Mouse (Mus musculus): ENCODE measurements around the gene Tuba8.
A peak's percentile ranks its signal among the peaks of the same experiment; 100 is the strongest.

Gene Tuba8

GRCm38 (mm10) chr6:121210149-121210925 is at the start of gene Tuba8:
TSS of gene Tuba8 (plus strand) at chr6:121210696.
- DNase-seq = peak; percentile 66

DNA sequence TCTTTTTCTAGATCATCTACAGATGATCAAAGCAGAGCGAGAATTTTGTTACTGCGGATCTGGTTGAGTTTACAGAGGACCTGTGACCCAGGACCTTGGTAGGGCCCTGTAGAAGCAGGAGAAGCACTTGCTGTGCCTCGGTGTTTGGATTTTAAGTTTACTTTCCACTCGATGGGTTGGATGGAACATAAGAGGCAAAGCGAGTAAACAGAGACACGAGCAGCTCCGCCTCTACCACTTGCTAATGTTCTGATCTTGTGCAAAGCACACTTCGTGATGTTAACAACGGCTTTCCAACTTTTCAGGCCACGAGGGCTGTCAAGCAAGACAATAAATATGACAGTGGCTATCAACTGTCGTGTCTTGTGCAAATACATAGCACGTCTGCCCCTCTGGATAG is 47.9 kb upstream of the Tuba8 start:
- DNase-seq = peak; percentile 51

GRCm38 (mm10) chr6:121166098-121166552 is 44.4 kb upstream of the Tuba8 start:
- DNase-seq = no peak

DNA sequence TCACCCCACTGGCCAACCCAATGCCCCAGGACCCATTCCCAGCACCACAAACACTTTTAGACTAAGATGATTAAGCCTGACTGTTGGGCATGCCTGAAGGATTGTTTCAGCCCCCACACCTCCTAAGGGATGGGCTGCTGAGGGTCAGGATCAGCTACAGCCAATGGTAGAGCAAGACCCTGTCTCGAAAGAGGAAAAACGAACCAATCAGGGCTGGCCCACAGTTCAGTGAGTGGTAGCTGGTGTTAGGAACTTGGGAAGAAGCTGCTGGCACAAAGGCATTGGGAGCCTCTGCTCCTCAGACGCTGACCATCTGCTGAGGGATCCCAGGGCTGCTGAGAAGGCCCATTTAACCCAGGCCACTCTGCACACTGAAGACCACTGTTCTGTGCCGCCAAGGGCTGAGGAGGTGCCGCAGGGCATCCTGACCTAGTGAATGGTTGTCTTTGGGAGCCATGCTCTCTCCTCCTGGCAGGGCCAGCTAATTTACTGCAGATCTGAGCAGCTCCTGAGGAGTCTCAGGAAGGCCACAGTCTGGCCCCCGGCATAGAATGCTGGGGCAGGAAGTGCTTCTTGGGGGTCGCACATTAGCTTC is 43.0 kb upstream of the Tuba8 start:
- no peak for DNase-seq

DNA sequence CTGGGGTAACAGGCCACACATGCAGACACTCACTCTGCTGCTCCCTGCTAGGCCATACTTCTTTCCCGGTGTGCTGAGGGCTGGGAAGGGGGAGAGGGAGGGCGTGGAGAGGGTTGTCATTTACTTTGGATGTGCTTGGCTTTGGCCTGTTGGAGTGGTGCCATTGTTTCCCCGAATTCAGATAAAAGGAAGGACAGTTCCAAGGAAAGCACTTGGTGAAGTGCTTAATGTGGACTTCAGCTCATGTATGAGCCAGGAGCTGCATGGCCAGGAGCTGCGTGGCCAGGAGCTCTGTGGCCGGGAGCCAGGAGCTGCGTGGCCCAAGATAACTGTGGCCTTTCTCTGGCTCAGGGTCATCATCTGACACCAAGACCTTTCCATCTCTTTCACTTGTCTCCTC is 39.4 kb upstream of the Tuba8 start:
- peak; percentile 29 for DNase-seq

GRCm38 (mm10) chr6:121173471-121173870 is 37.0 kb upstream of the Tuba8 start:
- DNase-seq = no peak

GRCm38 (mm10) chr6:121174761-121175160 is 35.7 kb upstream of the Tuba8 start:
- DNase-seq = no peak

- no peak for DNase-seq
Measured at GRCm38 (mm10) chr6:121176011-121176730, 34.3 kb upstream of the Tuba8 start.

DNA sequence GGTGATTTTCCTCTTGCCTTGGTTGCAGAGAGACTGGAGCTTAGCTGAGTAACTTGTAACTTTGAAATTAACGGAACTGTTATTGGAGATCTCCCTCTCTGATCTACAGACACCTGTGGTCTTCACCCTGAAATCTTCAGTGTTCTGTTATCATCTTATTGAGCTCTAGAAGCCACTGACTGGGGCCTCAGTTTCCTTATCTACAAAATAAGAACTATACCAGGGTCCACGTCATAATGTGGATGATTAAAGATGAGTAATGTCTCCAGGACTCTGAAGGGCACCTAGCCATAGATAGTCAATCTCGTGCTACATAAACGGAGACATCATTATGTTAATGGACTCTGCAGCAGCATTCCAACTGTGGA is 33.8 kb upstream of the Tuba8 start:
- no peak for DNase-seq

DNA sequence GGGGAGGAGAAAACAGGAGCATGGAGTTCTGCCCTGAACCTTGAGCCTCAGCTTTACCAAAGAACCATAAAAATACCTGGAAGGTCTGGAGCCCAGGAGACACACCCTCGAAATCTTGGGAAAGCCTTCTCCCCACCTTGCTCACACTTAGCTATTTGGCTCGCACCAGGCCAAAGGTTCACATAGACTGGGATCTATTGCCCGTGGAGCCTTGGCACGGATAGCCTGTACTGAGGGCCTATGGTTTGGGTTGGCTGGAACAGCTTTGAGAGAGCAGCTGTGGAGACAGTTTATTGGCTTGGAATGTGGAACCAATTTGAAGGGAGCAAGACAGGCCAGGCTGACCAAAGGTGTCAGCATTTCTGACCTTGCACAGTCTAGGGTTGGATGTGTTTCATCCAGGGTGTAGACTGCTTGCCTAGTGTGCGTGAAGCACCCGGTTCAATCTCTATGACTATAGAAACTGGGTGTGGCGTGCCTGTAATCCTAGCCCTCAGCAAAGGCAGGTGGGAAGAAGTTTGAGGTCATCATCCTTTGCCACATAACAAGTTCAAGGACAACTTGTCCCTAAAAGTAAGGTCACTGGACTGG is 33.3 kb upstream of the Tuba8 start:
- no peak for DNase-seq

- DNase-seq = peak; percentile 74
Measured at GRCm38 (mm10) chr6:121178700-121179358, 31.7 kb upstream of the Tuba8 start.

DNA sequence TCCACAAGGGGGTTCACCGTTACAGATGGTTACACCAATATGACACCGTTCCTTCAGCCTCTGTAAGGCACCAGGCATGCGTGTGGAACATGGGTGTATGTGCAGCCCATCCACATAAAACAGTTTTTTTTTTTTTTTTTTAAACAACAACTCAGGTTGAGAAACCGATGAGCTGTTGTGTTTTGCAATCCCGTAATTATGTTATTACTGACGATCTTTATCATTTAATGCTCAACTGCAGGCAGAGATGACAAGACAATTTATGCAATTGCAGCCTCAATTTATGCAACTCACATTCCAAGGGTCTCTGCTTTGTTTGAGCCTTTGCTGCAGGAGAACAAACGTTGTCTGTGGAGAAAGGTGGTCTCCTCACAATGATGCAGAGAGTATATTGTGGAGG is 30.6 kb upstream of the Tuba8 start:
- no peak for DNase-seq

DNA sequence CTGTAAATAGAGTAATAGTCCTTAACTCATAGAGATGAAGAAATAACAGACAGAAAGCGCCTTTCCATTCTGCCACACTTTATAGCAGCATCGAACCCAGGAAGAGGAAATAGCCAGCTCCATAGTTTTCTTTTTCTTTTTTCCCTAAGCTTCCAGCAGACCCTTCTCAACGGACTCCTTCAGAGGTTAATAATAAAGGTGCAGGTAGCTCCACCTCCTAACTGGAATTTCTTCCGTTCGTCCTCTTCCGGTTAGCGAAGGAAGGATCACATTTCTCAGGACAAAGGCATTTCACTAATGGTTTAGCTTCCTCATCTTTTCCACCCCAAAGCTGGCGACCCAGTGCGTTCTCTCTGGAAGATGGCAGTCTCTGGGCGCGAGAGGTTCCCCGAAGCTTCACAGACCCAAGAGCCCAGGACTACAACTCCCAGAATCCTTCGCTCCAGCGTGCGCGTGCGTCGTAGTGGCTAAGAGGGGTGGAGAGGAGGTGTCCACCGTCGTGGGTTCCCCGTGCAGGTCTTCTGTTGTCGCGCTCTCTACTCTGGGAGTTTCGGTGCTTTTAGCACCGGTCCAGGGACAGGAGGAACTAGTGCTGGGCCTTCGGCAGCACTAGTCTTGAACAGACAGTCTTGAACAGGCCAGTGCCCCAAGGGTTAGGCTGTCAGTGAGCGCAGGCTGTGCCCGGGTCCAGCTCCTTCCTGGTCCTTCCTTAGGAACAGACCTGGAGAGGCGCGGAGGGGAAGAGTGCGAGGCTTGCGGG is 26.9 kb upstream of the Tuba8 start, which contains the start of gene Pex26:
Gene Pex26 (plus strand): TSS at position 254 of the 760 bp plus-strand sequence.
- peak; percentile 96 for DNase-seq

DNA sequence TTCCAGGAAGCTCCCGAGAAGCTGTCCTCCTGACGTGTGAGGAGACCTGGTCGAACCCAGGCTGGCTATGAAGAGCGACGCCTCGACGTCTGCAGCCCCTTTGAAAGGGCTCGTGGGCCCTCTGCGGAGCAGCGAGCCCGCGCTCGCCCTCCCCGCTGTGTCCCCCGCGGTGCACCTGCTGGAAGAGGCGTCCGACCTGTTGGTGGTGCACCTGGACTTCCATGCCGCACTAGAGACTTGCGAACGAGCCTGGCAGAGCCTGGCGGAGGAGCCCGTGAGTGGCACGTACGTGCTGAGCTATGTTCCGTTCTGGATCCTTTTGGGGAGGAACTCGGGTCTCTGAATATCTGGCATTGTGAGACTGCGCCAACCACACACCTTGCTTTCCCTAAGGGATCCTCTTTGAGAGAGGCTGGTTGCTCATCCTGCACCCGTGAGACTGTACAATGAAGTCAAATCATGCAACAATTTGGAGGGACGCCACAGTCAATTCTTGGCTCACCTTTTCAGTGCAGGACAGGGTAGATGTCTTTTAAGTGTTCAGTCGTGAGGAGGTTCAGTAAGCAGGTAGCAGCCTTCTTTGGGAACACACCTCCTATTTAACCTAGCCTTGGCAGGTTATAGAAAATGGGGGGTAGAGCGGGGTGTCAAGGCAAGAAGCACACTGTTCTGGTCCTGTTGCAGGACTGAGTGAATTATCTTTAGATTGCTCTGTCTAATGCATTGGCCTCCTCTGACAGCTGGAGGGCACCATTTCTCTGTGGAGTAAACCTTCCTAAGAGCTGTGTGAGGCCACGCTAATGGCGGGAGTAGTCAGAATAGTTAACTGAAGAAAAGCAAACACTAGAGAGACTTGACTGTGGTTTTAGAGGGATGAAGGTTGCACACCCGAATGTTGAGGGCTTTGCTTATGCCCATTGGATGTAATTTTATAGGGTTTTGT is 26.0 kb upstream of the Tuba8 start:
- DNase-seq = peak; percentile 87

- DNase-seq = peak; percentile 34
Measured at GRCm38 (mm10) chr6:121185232-121185631, 25.3 kb upstream of the Tuba8 start.

- DNase-seq = peak; percentile 63
Measured at GRCm38 (mm10) chr6:121191261-121192009, 19.1 kb upstream of the Tuba8 start.

- DNase-seq = no peak
Measured at GRCm38 (mm10) chr6:121194061-121194955, 16.2 kb upstream of the Tuba8 start.

- DNase-seq = peak; percentile 60
Measured at GRCm38 (mm10) chr6:121194956-121195731, 15.4 kb upstream of the Tuba8 start.
